Mouse (Mus musculus) MN1 (cell line): Measurements from ENCODE around the gene Cenpw.

Experiments used
- DNase-seq: peaks from one replicate; pipeline ENCODE4 v3.0.0-alpha.2; 2016; ENCODE audit warnings: low spot score

The Cenpw gene

DNA sequence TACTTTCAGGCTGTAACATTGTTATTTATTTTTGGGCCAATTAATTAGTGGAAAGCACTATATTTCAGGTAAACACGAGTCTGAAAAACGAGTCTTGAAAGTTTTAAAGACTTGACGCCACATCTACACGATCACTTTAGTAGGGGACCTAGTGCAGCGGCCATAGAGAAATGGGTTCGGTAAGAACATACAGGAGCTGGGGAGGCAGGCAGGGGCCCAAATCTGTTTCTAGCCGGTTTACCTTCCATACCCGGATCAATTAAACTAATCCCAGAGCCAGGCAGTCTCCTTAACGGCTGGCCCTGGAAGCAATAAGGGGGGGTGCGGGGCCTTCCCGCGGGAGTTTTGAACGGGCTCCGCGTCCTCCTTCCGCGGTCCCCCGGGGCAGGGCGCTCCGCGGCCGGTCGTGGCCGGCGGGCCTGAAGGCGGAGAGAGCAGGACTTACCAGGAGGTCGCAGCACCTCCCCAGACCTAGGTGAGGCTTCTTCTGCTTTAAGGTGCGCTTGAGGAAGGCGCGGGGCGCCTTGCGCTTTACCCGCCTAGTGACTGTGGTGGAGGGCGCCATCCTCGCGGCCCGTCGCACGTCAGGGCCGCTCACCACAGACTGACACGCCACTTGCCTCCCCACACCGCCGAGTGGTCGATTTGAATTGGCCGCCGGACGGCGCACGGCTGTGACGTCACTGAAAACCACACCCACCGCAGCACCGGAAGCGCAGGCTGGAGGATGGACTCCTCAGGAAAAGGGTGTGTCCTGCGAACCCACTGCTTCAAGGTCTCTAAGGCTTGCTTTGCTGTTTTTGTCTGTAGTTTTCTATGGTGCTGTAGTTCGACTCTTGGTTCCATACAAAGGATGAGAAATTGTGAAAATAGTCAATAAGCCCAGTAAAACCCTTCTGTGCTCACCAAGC lies at the start of gene Cenpw:
TSS of gene Cenpw (minus strand) at position 645 of the 911 bp plus-strand sequence.
- DNase-seq = peak; percentile 99

GRCm38 (mm10) chr10:30249654-30250053 lies 49.3 kb upstream of the Cenpw start:
- no peak for DNase-seq

- DNase-seq = no peak
Observed at GRCm38 (mm10) chr10:30199501-30199900, 859 bp downstream of the Cenpw start.

- no peak for DNase-seq
Observed at GRCm38 (mm10) chr10:30167700-30168099, 32.7 kb downstream of the Cenpw start.
